Mouse (Mus musculus) embryonic fibroblast, embryonic 13.5 days (primary cell): ENCODE measurements around the gene Ergic1.

Experiments used
- CTCF ChIP-seq: IDR thresholded peaks from 2 replicates; pipeline ENCODE4 v1.5.1; 2011; ENCODE audit warnings: mild to moderate bottlenecking, control low read depth, low read length, moderate library complexity, borderline replicate concordance; ENCODE audit not compliant: insufficient read depth
- POLR2A ChIP-seq: IDR thresholded peaks from 2 replicates; pipeline ENCODE4 v1.6.1; 2011; ENCODE audit warnings: low read depth, mild to moderate bottlenecking, control low read depth, low read length, moderate library complexity

GRCm38 (mm10) chr17:26609820-26610219 is 48.5 kb downstream of the Ergic1 start:
- no peak for TF ChIP-seq CTCF
- TF ChIP-seq POLR2A, result no peak
